Mouse (Mus musculus) forebrain, embryonic 11.5 days (tissue): ENCODE results near the gene Med13l. TPM values are rescaled to one million over a fixed set of nuclear protein-coding genes. Genes with fewer than 3 reads are reported as not detected.

ENCODE experiments used
- ATAC-seq: fragments of 200-750 bp; cut with Nextera tagmentation; replicated peaks from 2 replicates; pipeline ENCODE4 v1.8.0; 2017; ENCODE audit warnings: moderate TSS enrichment; ENCODE audit not compliant: low FRiP score
- DNase-seq: peaks from one replicate; pipeline ENCODE4 v3.0.0-alpha.2; 2017; ENCODE audit warnings: low spot score
- H3K27ac ChIP-seq: fragments of 300-500 bp; sonication (generic); 2 replicates; pipeline ENCODE4 v1.5.1; 2014; ENCODE audit warnings: low read depth, low read length
- H3K27me3 ChIP-seq: fragments of 300-500 bp; sonication (generic); 2 replicates; pipeline ENCODE4 v1.6.1; 2014; ENCODE audit warnings: mild to moderate bottlenecking, low read length, mixed read lengths; ENCODE audit not compliant: control insufficient read depth, insufficient read depth
- H3K36me3 ChIP-seq: fragments of 300-500 bp; sonication (generic); 2 replicates; pipeline ENCODE4 v1.6.1; 2014; ENCODE audit warnings: mild to moderate bottlenecking, low read length, moderate library complexity, mixed read lengths; ENCODE audit not compliant: control insufficient read depth, insufficient read depth
- H3K4me1 ChIP-seq: fragments of 300-500 bp; sonication (generic); replicated peaks from 2 replicates; pipeline ENCODE4 v1.6.1; 2014; ENCODE audit warnings: low read length, mixed read lengths; ENCODE audit not compliant: control insufficient read depth, insufficient read depth
- H3K4me2 ChIP-seq: fragments of 300-500 bp; sonication (generic); 2 replicates; pipeline ENCODE4 v1.6.1; 2014; ENCODE audit warnings: low read depth, mild to moderate bottlenecking, low read length, moderate library complexity, mixed read lengths; ENCODE audit not compliant: severe bottlenecking
- H3K4me3 ChIP-seq: fragments of 300-500 bp; sonication (generic); 2 replicates; pipeline ENCODE4 v1.5.1; 2014; ENCODE audit warnings: low read depth, low read length
- H3K9ac ChIP-seq: fragments of 300-500 bp; sonication (generic); 2 replicates; pipeline ENCODE4 v1.6.1; 2014; ENCODE audit warnings: low read length
- H3K9me3 ChIP-seq: fragments of 300-500 bp; sonication (generic); 2 replicates; pipeline ENCODE4 v1.6.1; 2016; ENCODE audit warnings: low read length, mixed read lengths; ENCODE audit not compliant: control insufficient read depth
- WGBS: fragments of 180-500 bp; shearing (Covaris S2); extraction: QIAGEN DNeasy Blood & Tissue Kit; methylation state at CpG from one replicate; pipeline ENCODE4 v1.1.7; 2014; 5-methylcytosine and 5-hydroxymethylcytosine counted together
- polyA plus RNA-seq: library from polyadenylated mRNA; unstranded; fragments of >200 nt; fragmentation: Nextera tagmentation; extraction: Ambion mirVana; gene quantifications from 2 replicates; pipeline ENCODE4 v1.2.1, GENCODE M21; 2014

The Med13l gene
- polyA plus RNA-seq, 1 experiment from 2014 or later: 15.1 TPM

- ATAC-seq (no peak), DNase-seq (peak; percentile 45)
- Histone ChIP-seq H3K36me3 (no peaks in the 10 kb centered on the region), H3K4me2 (no peak overlapping the region), H3K9me3 (no peaks in the 10 kb centered on the region), H3K27ac (no peak overlapping the region), H3K9ac (no peak overlapping the region), H3K4me1 (peaks cover 41% of the 10 kb centered on the region), H3K27me3 (no peaks in the 10 kb centered on the region), H3K4me3 (no peak overlapping the region)
- WGBS: 18% methylated on average over 2 of the region's 2 CpGs
Observed at GRCm38 (mm10) chr5:118668931-118669330, 108.5 kb downstream of the Med13l start.

GRCm38 (mm10) chr5:118672111-118672510 lies 111.6 kb downstream of the Med13l start:
- no peak overlapping the region for H3K4me3 ChIP-seq
- H3K4me2 ChIP-seq: no peak overlapping the region
- H3K27me3 ChIP-seq: no peaks in the 10 kb centered on the region
- peaks cover 38% of the 10 kb centered on the region for H3K4me1 ChIP-seq
- no peaks in the 10 kb centered on the region for H3K9me3 ChIP-seq
- ATAC-seq (no peak), DNase-seq (no peak)
- no peak overlapping the region for H3K9ac ChIP-seq
- H3K27ac ChIP-seq: no peak overlapping the region
- H3K36me3 ChIP-seq: no peaks in the 10 kb centered on the region

- DNase-seq (peak; percentile 45), ATAC-seq (peak; percentile 58)
- no peaks in the 10 kb centered on the region for H3K9me3 ChIP-seq
- H3K27me3 ChIP-seq: no peaks in the 10 kb centered on the region
- H3K4me3 ChIP-seq: no peak overlapping the region
- 16% methylated on average over 5 of the region's 5 CpGs for WGBS
- peak overlapping the region; percentile 22; the same call in 1 of the 2 replicates for H3K4me2 ChIP-seq
- no peak overlapping the region for H3K9ac ChIP-seq
- H3K27ac ChIP-seq: no peak overlapping the region
- no peaks in the 10 kb centered on the region for H3K36me3 ChIP-seq
- H3K4me1 ChIP-seq: peaks cover 29% of the 10 kb centered on the region
Observed at GRCm38 (mm10) chr5:118673859-118674258, 113.4 kb downstream of the Med13l start.

- Histone ChIP-seq H3K27ac (no peak overlapping the region), H3K4me3 (no peak overlapping the region), H3K4me1 (peaks cover 25% of the 10 kb centered on the region), H3K4me2 (peak overlapping the region; percentile 22; the same call in 1 of the 2 replicates), H3K9ac (no peak overlapping the region), H3K9me3 (no peaks in the 10 kb centered on the region), H3K36me3 (no peaks in the 10 kb centered on the region), H3K27me3 (no peaks in the 10 kb centered on the region)
- DNase-seq (no peak), ATAC-seq (0 out of 2 replicates have a peak, but pooled peaks have one; percentile 10)
- WGBS: 60% methylated on average over 3 of the region's 3 CpGs
Observed at GRCm38 (mm10) chr5:118674321-118674720, 113.8 kb downstream of the Med13l start.

GRCm38 (mm10) chr5:118675697-118676096 lies 115.2 kb downstream of the Med13l start:
- Histone ChIP-seq H3K36me3 (no peaks in the 10 kb centered on the region), H3K4me3 (no peak overlapping the region), H3K4me2 (no peak overlapping the region), H3K4me1 (peaks cover 22% of the 10 kb centered on the region), H3K9ac (no peak overlapping the region), H3K27ac (no peak overlapping the region), H3K9me3 (no peaks in the 10 kb centered on the region), H3K27me3 (no peaks in the 10 kb centered on the region)
- WGBS: 89% methylated on average over 3 of the region's 3 CpGs
- no peak for ATAC-seq
- DNase-seq: peak; percentile 21

GRCm38 (mm10) chr5:118676151-118676918 lies 115.9 kb downstream of the Med13l start:
- Histone ChIP-seq H3K4me3 (no peak overlapping the region), H3K4me2 (no peak overlapping the region), H3K9me3 (no peaks in the 10 kb centered on the region), H3K27ac (no peak overlapping the region), H3K27me3 (no peaks in the 10 kb centered on the region), H3K4me1 (peaks cover 18% of the 10 kb centered on the region), H3K9ac (no peak overlapping the region), H3K36me3 (no peaks in the 10 kb centered on the region)
- DNase-seq (peak; percentile 25), ATAC-seq (no peak)
- WGBS: 87% methylated on average over 8 of the region's 8 CpGs

GRCm38 (mm10) chr5:118679283-118679835 lies 118.9 kb downstream of the Med13l start:
- H3K27me3 ChIP-seq: no peaks in the 10 kb centered on the region

GRCm38 (mm10) chr5:118680853-118681252 lies 120.4 kb downstream of the Med13l start:
- WGBS: 92% methylated on average over 13 of the region's 13 CpGs
- DNase-seq (no peak), ATAC-seq (no peak)
- no peak overlapping the region for H3K27ac ChIP-seq
- no peak overlapping the region for H3K9ac ChIP-seq
- H3K4me2 ChIP-seq: no peak overlapping the region
- no peaks in the 10 kb centered on the region for H3K4me1 ChIP-seq
- H3K9me3 ChIP-seq: no peaks in the 10 kb centered on the region
- no peaks in the 10 kb centered on the region; the same call in 1 of the 2 replicates for H3K36me3 ChIP-seq
- no peaks in the 10 kb centered on the region for H3K27me3 ChIP-seq
- H3K4me3 ChIP-seq: no peak overlapping the region

More at GRCm38 (mm10) chr5:118679283-118679835, 118.9 kb downstream of the Med13l start:
- Histone ChIP-seq H3K4me3 (no peak overlapping the region), H3K4me2 (no peak overlapping the region), H3K9me3 (no peaks in the 10 kb centered on the region), H3K27ac (no peak overlapping the region), H3K4me1 (peaks cover 2% of the 10 kb centered on the region; the same call in 1 of the 2 replicates), H3K9ac (no peak overlapping the region), H3K36me3 (no peaks in the 10 kb centered on the region; the same call in 1 of the 2 replicates)
- ATAC-seq (no peak), DNase-seq (no peak)
- WGBS: 86% methylated on average over 9 of the region's 9 CpGs
